Mouse (Mus musculus) NIH3T3 (cell line): Measurements from ENCODE around the gene Tpbpa.
"Not testable (repeated sequence)": the region's sequence is repeated elsewhere in the genome, so short reads cannot be mapped to it uniquely, and the experiment has no call there.

Experiments used
- DNase-seq: peaks from one replicate; pipeline ENCODE4 v3.0.0-alpha.2; 2012; ENCODE audit warnings: low read depth

The Tpbpa gene

GRCm38 (mm10) chr13:60941884-60942283 lies at the start of gene Tpbpa:
TSS of gene Tpbpa (minus strand) at chr13:60941984.
- DNase-seq, result not testable (repeated sequence)

GRCm38 (mm10) chr13:60986915-60987314 lies 45.1 kb upstream of the Tpbpa start:
- DNase-seq, result not testable (repeated sequence)

GRCm38 (mm10) chr13:60972319-60972718 lies 30.5 kb upstream of the Tpbpa start:
- DNase-seq, result peak; percentile 39

GRCm38 (mm10) chr13:60963985-60964384 lies 22.2 kb upstream of the Tpbpa start:
- not testable (repeated sequence) for DNase-seq

- DNase-seq, result peak; percentile 13
These were observed 19.9 kb upstream of the Tpbpa start for GRCm38 (mm10) chr13:60961706-60962105.

- peak; percentile 54 for DNase-seq
These were observed 5.3 kb downstream of the Tpbpa start, which contains the start of the genes Gm49391 and Ctla2a for GRCm38 (mm10) chr13:60936500-60936901. TSS of gene Gm49391 (minus strand) at chr13:60936571. TSS of gene Ctla2a (minus strand) at chr13:60936625.

- not testable (repeated sequence) for DNase-seq
These were observed 6.3 kb downstream of the Tpbpa start, which contains the start of gene Gm49393 for GRCm38 (mm10) chr13:60935490-60935889. TSS of gene Gm49393 (minus strand) at chr13:60935590.

- DNase-seq, result not testable (repeated sequence)
These were observed 37.0 kb downstream of the Tpbpa start, which contains the start of gene Tpbpb for GRCm38 (mm10) chr13:60904780-60905179. TSS of gene Tpbpb (minus strand) at chr13:60904880.

GRCm38 (mm10) chr13:60897328-60897727 lies 44.5 kb downstream of the Tpbpa start, which contains the start of gene Ctla2b:
TSS of gene Ctla2b (minus strand) at chr13:60897447.
- DNase-seq, result peak; percentile 64

- DNase-seq, result not testable (repeated sequence)
These were observed 45.0 kb downstream of the Tpbpa start, which contains the start of gene Gm49392 for GRCm38 (mm10) chr13:60896794-60897193. TSS of gene Gm49392 (minus strand) at chr13:60896894.

- no peak for DNase-seq
These were observed 46.2 kb downstream of the Tpbpa start for GRCm38 (mm10) chr13:60895406-60896160.

GRCm38 (mm10) chr13:60892301-60892700 lies 49.5 kb downstream of the Tpbpa start:
- DNase-seq, result no peak
